Mouse (Mus musculus): ENCODE results near the gene Sgsm1.

The Sgsm1 gene

GRCm38 (mm10) chr5:113217076-113217475 is 93.5 kb downstream of the Sgsm1 start:
- no peak for DNase-seq (ENCODE audit: low spot score in 2 of 2)

DNA sequence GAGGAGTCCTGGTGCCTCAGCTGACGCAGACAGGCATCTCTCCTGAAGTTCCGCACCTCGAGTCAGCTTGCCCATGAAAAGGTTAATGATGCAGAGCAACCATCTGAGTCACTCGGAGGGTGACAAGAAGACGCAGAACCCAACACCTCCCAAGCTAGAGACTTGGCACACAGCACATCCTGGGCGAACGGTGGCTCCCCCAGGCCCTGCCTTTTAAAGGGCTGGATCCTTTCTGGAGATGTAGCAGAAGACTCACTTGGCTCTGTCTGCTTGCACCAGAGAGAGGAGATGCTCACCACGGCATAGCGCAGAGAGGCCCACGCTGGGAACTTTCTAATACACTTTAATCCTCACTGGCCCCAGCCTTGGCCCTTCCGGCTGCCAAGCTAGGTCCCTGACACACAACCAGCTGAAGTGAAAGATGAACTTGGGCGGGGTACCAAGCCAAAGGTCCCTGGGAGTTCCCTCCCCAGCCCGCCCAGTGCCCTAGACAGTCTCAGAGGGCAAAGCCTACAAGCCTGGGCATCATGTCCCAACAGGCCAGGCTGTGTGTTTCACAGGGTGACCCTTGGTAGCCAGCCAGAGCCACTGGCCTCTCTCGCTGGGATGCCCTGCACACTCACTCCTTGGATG is 94.1 kb downstream of the Sgsm1 start:
- DNase-seq (ENCODE audit: low spot score in 2 of 2) = no peak

DNA sequence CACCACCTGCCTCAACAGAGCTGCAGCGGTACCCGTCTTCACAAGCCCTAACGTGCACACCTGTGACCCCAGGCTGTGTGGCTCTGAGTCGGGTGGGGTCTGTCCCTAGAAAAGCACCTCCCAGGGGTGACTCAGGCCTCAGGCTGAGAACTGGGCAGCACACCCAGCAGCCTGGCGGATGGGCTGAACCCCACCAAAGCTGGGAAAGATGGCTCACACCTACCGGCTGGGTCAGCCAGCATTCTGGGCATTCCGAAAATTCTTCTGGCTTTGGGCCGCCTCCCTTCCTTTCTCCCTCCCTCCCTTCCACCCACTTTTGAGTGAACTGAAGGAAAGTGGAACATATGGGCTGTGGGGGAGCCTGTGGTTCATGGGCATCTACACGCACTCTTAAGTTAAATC is 95.0 kb downstream of the Sgsm1 start:
- DNase-seq (ENCODE audit: low spot score in 2 of 2) = no peak

DNA sequence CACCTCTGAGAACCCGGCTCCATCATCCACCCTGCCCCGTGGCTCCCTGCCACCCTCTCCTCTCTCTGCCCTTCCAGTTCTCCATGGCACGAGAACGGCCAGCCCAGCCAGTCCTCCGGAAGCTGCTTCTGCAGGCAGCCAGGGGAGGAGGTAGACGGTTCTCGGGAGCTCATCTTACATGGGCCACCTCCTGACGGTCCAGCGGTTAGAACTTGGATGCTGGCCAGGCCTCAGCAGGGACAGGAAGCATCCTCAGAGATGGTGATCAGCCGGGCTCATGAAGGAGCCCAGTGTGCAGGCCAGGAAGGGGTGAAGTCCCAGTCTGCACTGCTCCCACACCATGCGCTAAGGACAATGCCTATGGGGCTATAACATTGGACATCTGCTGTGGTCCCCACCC is 96.1 kb downstream of the Sgsm1 start:
- no peak for DNase-seq (ENCODE audit: low spot score in 2 of 2)

GRCm38 (mm10) chr5:113214041-113214440 is 96.5 kb downstream of the Sgsm1 start:
- no peak for DNase-seq (ENCODE audit: low spot score in 2 of 2)

- no peak for DNase-seq (ENCODE audit: low spot score in 2 of 2)
Measured at GRCm38 (mm10) chr5:113212156-113212835, 98.3 kb downstream of the Sgsm1 start.

- DNase-seq (ENCODE audit: low spot score in 2 of 2) = no peak
Measured at GRCm38 (mm10) chr5:113210314-113210713, 100.3 kb downstream of the Sgsm1 start.

DNA sequence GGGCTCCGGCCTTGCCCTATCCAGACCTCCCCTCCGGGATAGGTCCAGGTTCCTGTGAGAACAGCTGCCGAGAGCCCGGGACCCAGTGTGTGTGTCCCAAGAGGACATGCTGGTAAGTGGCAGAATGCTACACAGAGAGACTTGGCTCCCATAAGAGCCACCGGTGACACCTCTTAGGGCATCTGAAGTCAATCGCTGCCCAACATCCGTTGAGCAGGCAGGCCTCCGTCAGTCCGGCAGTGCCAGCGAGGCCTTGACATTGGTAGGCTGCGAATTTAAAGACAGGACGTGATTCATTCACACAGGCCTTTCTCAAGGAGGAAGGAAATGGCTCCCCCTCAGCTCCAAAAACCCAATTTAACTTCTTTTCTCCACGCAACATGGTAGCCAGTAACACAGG is 100.7 kb downstream of the Sgsm1 start:
- no peak for DNase-seq (ENCODE audit: low spot score in 2 of 2)

DNA sequence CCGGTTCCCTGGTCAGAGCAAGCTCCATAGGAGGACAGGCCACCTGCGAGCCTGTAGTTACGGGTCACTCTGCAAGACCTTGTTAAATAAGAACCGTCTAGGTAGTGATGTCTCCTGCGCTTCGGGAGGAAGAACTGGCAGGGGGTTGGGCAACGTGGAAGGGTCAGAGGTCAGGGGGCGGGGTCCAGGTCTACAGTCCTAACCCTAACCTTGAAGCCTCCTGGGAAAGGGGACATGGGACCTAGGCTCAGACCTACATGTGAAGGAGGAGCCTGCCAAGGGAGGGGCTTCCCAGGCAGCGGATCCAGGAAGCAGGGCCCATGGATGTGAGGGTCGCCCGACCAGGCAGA is 101.2 kb downstream of the Sgsm1 start:
- no peak for DNase-seq (ENCODE audit: low spot score in 2 of 2)

GRCm38 (mm10) chr5:113208622-113209400 is 101.8 kb downstream of the Sgsm1 start:
- no peak for DNase-seq (ENCODE audit: low spot score in 2 of 2)

GRCm38 (mm10) chr5:113208048-113208447 is 102.5 kb downstream of the Sgsm1 start:
- no peak for DNase-seq (ENCODE audit: low spot score in 2 of 2)

DNA sequence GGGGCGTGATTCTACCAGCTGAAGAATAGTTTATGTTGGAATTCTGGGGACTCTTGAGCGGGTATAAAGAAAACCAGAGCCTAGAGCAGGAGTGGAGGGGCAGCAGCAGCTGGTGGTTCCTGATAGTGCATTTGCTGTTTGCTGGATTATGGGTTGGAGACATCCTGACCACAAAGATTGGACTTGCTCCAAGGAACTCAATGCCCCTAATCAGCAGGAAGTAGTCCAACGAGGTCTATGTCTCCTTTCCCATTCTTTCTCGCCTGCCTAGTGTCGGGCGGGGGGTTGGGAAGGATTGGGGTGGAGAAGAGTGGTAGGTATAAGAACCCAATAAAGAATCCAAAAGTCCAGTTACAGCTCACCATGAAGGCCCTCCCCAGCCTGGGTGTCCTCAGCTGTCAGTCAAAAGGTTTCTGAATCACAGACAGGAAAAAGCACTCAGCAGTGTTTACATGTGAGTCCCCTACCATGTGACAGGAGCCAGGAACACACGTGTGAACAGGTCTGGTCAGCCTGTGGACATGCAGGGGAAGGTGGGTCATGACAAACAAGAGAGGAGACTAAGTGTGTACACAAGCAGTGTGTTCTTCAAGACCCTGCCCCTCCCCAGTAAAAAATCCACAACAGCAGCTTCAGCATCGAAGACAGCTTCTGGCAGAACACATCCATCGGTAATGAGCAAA is 103.8 kb downstream of the Sgsm1 start:
- DNase-seq (ENCODE audit: low spot score in 2 of 2) = no peak

- DNase-seq (ENCODE audit: low spot score in 2 of 2) = no peak
Measured at GRCm38 (mm10) chr5:113204193-113204592, 106.4 kb downstream of the Sgsm1 start.

DNA sequence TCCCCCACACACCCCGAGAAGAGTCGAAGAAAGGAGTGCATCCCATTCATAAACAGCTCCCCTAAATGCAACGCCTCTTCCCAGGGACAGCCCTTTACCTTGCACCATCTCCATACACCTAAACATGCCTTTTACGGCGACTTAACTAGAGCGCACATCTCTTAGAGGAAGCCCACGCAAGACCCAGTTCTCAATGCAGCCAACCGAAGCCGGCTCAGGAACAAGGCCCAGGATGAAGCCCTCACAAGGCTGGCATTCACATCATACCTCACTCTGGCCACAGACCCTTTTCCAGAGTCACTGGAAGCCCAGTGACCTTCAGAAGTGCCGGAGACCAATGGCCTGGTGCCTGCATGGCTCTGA is 110.8 kb downstream of the Sgsm1 start:
- no peak for DNase-seq (ENCODE audit: low spot score in 2 of 2)

- DNase-seq (ENCODE audit: low spot score in 2 of 2) = no peak
Measured at GRCm38 (mm10) chr5:113199126-113199771, 111.3 kb downstream of the Sgsm1 start.

- DNase-seq (ENCODE audit: low spot score in 2 of 2) = no peak
Measured at GRCm38 (mm10) chr5:113196916-113197794, 113.4 kb downstream of the Sgsm1 start.

- peak in 1 of 2 experiments; percentile 32 for DNase-seq (ENCODE audit: low spot score in 2 of 2)
Measured at GRCm38 (mm10) chr5:113195907-113196306, 114.7 kb downstream of the Sgsm1 start.

DNA sequence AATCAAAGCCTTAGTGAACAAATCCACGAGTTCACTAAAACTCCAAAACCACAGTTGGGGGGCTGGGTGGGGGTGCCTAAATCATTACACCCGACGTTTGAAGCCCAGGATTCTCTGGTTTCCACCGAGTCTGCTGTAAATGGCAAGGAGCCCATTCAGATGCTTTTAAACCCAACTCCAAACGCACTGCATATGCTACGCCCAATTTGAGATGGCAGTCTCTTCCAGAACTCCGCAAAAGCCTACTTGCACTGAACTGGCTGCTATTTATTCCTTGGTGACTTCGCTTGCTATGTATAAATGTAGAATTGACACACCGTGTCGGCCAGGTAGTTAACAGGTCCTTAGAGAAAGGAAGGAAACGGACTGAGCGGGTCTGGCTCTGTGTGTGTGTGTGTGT is 115.1 kb downstream of the Sgsm1 start:
- no peak for DNase-seq (ENCODE audit: low spot score in 2 of 2)

- no peak for DNase-seq (ENCODE audit: low spot score in 2 of 2)
Measured at GRCm38 (mm10) chr5:113193762-113194161, 116.8 kb downstream of the Sgsm1 start.
